Mouse (Mus musculus): ENCODE measurements around the gene Rhox2g.
"Not testable (repeated sequence)": the region's sequence is repeated elsewhere in the genome, so short reads cannot be mapped to it uniquely, and the experiment has no call there.

The Rhox2g gene

GRCm38 (mm10) chrX:37643370-37643769, at the start of gene Rhox2g:
Gene Rhox2g, minus strand, starts transcription at chrX:37643470.
- DNase-seq (ENCODE audit: low read depth) = not testable (repeated sequence)

- DNase-seq (ENCODE audit: low read depth) = no peak
Measured at GRCm38 (mm10) chrX:37692261-37692660, 49.0 kb upstream of the Rhox2g start.

DNA sequence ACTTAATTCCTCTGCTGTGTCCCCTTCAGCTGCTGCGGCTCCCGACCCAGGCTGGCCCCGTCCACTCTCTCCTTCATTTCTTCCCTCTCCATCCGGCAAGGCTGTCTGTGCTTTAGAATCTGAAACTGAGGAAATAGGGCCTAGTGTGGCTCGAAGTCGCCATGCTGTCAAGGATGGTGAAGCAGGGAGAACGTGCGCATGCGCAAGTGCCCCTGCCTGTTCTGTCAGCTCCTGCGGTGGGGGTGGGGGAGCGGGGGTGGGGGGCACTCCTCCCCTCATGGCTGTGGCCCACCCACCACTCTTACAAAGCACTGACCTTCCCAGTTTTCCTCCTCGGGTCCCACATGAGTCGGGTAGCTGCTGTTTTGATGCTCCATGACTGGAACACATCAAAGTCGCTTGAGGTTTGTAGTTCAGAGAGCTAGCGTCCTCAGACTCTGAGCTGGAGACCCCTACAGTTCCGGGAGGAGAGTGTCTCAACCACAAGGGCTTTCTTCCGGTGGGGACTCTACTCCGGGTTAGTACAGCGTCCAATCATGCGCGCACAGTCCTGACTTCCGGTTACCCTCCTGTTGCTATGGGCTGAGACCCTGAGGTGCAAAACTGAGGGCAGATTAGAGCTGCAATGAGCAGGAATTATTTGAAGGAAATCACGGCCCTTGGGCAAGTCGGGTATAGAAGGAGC, 39.9 kb upstream of the Rhox2g start:
- DNase-seq (ENCODE audit: low read depth) = no peak

DNA sequence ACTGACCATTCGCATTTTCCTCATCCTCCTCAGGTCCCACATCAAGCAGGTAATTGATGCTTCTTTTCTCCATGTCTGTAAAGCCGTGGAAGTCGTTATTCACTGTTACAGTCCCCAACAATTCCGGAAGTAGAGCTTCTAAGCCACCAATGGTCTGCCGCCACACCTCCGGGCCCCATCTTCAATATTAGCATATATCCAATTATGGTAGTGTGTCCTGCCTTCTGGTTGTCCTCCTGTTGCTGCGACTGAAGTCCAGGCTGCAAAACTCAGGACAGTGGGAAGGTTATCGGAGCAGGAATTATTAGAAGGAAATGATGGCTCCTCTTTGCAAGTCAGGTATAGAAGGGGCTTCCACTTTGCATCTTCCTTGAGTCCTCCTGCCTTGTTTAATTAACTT, 29.9 kb upstream of the Rhox2g start, which contains the start of gene Rhox2h:
Gene Rhox2h, minus strand, starts transcription at position 101 of the 400 bp plus-strand sequence.
- DNase-seq (ENCODE audit: low read depth) = not testable (repeated sequence)

DNA sequence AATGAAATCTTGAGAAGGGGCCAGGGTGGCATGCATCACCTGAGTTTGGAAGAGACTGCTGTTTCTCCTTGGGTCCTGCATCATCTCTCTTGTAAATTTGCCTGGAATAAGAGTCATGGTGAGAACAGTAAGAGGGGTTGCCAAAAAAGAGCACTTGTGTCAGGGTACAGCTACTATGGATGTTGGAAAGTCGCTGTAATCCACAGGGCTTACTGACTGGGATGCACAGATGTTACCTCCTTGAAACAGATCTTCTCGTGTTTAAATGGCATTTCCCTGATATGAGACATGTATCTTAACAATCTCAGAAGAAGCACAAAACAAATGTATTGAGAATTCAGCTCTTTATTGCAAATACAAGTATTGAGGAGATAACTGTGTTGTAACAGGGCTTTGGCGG, 25.4 kb upstream of the Rhox2g start, which contains the start of gene Rhox3h:
Gene Rhox3h, minus strand, starts transcription at position 101 of the 400 bp plus-strand sequence.
- DNase-seq (ENCODE audit: low read depth) = not testable (repeated sequence)

GRCm38 (mm10) chrX:37651227-37651626, 8.0 kb upstream of the Rhox2g start, which contains the start of gene Rhox4g:
Gene Rhox4g, minus strand, starts transcription at chrX:37651327.
- not testable (repeated sequence) for DNase-seq (ENCODE audit: low read depth)

GRCm38 (mm10) chrX:37628512-37628911, 14.8 kb downstream of the Rhox2g start, which contains the start of gene Rhox3g:
Gene Rhox3g, minus strand, starts transcription at chrX:37628612.
- not testable (repeated sequence) for DNase-seq (ENCODE audit: low read depth)

GRCm38 (mm10) chrX:37607604-37608003, 35.7 kb downstream of the Rhox2g start, which contains the start of gene Rhox4f:
Gene Rhox4f, minus strand, starts transcription at chrX:37607704.
- DNase-seq (ENCODE audit: low read depth) = not testable (repeated sequence)

Measured in induced T-regulatory cell, adult 2 months (primary cell).